Mouse (Mus musculus) ES-Bruce4 (cell line): ENCODE measurements at regions not wholly inside any gene's neighbourhood (a gene's known extent, or its start where the extent isn't known, plus 50 kb on each side); places are given as distances from the start of the nearest gene placed in this dataset.

Experiments used
- H3K27ac ChIP-seq: 2 replicates; pipeline ENCODE4 v1.5.1; 2012; ENCODE audit warnings: low read length, inconsistent platforms; ENCODE audit not compliant: insufficient read depth
- H3K27me3 ChIP-seq: 2 replicates; pipeline ENCODE4 v1.6.1; 2012; ENCODE audit warnings: mild to moderate bottlenecking, low read length, inconsistent platforms; ENCODE audit not compliant: control insufficient read depth, poor library complexity, insufficient read depth, severe bottlenecking
- H3K36me3 ChIP-seq: 2 replicates; pipeline ENCODE4 v1.6.1; 2012; ENCODE audit warnings: inconsistent platforms, mild to moderate bottlenecking, low read length, moderate library complexity; ENCODE audit not compliant: control insufficient read depth, poor library complexity, insufficient read depth, severe bottlenecking
- H3K4me1 ChIP-seq: one replicate; pipeline ENCODE4 v1.8.1; 2011; ENCODE audit warnings: low read length; ENCODE audit not compliant: control insufficient read depth, insufficient read depth
- H3K4me3 ChIP-seq: 2 replicates; pipeline ENCODE4 v1.5.1; 2011; ENCODE audit warnings: low read depth, mild to moderate bottlenecking, low read length
- H3K9ac ChIP-seq: 2 replicates; pipeline ENCODE4 v1.6.1; 2012; ENCODE audit warnings: low read depth, mild to moderate bottlenecking, inconsistent platforms; ENCODE audit not compliant: poor library complexity, severe bottlenecking
- H3K9me3 ChIP-seq: replicated peaks from 2 replicates; pipeline ENCODE4 v1.6.1; 2012; ENCODE audit warnings: mild to moderate bottlenecking, low read length, inconsistent platforms; ENCODE audit not compliant: control insufficient read depth, poor library complexity, insufficient read depth, severe bottlenecking
- CTCF ChIP-seq: IDR thresholded peaks from one replicate; pipeline ENCODE4 v1.8.1; 2011; ENCODE audit warnings: low read depth, low read length
- EP300 ChIP-seq: IDR thresholded peaks from 2 replicates; pipeline ENCODE4 v1.6.1; 2011; ENCODE audit warnings: low read depth, low read length; ENCODE audit not compliant: insufficient read depth
- POLR2A ChIP-seq: IDR thresholded peaks from one replicate; pipeline ENCODE4 v1.8.1; 2011; ENCODE audit warnings: low read length; ENCODE audit not compliant: insufficient read depth

- Histone ChIP-seq H3K27ac (no peak overlapping the region), H3K9me3 (no peaks in the 10 kb centered on the region), H3K27me3 (no peaks in the 10 kb centered on the region), H3K9ac (no peak overlapping the region), H3K4me1 (no peaks in the 10 kb centered on the region), H3K4me3 (no peak overlapping the region), H3K36me3 (no peaks in the 10 kb centered on the region)
- TF ChIP-seq POLR2A (no peak), CTCF (no peak), EP300 (no peak)
These were observed 113.8 kb upstream of the Dcbld2 start for GRCm38 (mm10) chr16:58294457-58294856.

- H3K27me3 ChIP-seq = no peaks in the 10 kb centered on the region
- H3K27ac ChIP-seq = no peak overlapping the region
- H3K36me3 ChIP-seq = no peaks in the 10 kb centered on the region
- no peak overlapping the region for H3K9ac ChIP-seq
- no peaks in the 10 kb centered on the region for H3K4me1 ChIP-seq
- no peak for TF ChIP-seq CTCF
- TF ChIP-seq EP300 = no peak
- TF ChIP-seq POLR2A = no peak
- no peaks in the 10 kb centered on the region for H3K9me3 ChIP-seq
- no peak overlapping the region for H3K4me3 ChIP-seq
These were observed 113.1 kb upstream of the Dcbld2 start for GRCm38 (mm10) chr16:58295128-58295527.

- Histone ChIP-seq H3K4me1 (no peaks in the 10 kb centered on the region), H3K9me3 (no peaks in the 10 kb centered on the region), H3K9ac (no peak overlapping the region), H3K36me3 (no peaks in the 10 kb centered on the region), H3K27me3 (no peaks in the 10 kb centered on the region), H3K27ac (no peak overlapping the region), H3K4me3 (no peak overlapping the region)
- TF ChIP-seq CTCF (peak; percentile 23), POLR2A (no peak)
These were observed 108.7 kb upstream of the Dcbld2 start for GRCm38 (mm10) chr16:58299495-58299894.

GRCm38 (mm10) chr16:58300098-58300497 is 108.1 kb upstream of the Dcbld2 start:
- H3K9ac ChIP-seq = no peak overlapping the region
- H3K36me3 ChIP-seq = no peaks in the 10 kb centered on the region
- TF ChIP-seq POLR2A (no peak), EP300 (no peak), CTCF (no peak)
- H3K4me3 ChIP-seq = no peak overlapping the region
- H3K9me3 ChIP-seq = no peaks in the 10 kb centered on the region
- H3K4me1 ChIP-seq = no peaks in the 10 kb centered on the region
- no peaks in the 10 kb centered on the region for H3K27me3 ChIP-seq
- no peak overlapping the region for H3K27ac ChIP-seq

- no peak overlapping the region for H3K9ac ChIP-seq
- H3K36me3 ChIP-seq = no peaks in the 10 kb centered on the region
- TF ChIP-seq CTCF (no peak), EP300 (no peak), POLR2A (no peak)
- H3K4me1 ChIP-seq = no peaks in the 10 kb centered on the region
- peaks cover 5% of the 10 kb centered on the region for H3K9me3 ChIP-seq
- no peak overlapping the region for H3K27ac ChIP-seq
- H3K27me3 ChIP-seq = no peaks in the 10 kb centered on the region
- no peak overlapping the region for H3K4me3 ChIP-seq
These were observed 104.7 kb upstream of the Dcbld2 start for GRCm38 (mm10) chr16:58303555-58303954.

- Histone ChIP-seq H3K36me3 (no peaks in the 10 kb centered on the region), H3K27me3 (no peaks in the 10 kb centered on the region), H3K9ac (no peak overlapping the region), H3K4me1 (no peaks in the 10 kb centered on the region), H3K9me3 (peaks cover 7% of the 10 kb centered on the region), H3K4me3 (no peak overlapping the region), H3K27ac (no peak overlapping the region)
- TF ChIP-seq CTCF (no peak), POLR2A (no peak), EP300 (no peak)
These were observed 91.3 kb upstream of the Dcbld2 start for GRCm38 (mm10) chr16:58316889-58317455.
